Mouse (Mus musculus) CH12.LX (cell line): ENCODE results near the gene Hist1h4k.

ENCODE experiments used
- CTCF ChIP-seq, 2 experiments: IDR thresholded peaks in 1 of 2; conservative IDR thresholded peaks in 1 of 2; 2 replicates each; pipeline ENCODE4 v1.5.1; 2011 to 2012; ENCODE audit warnings: low read depth in 2 of 2, low read length in 2 of 2, improper control_type of control experiment in 1 of 2, inconsistent platforms in 1 of 2, mild to moderate bottlenecking in 1 of 2, moderate library complexity in 1 of 2
- GABPA ChIP-seq: IDR thresholded peaks from 2 replicates; pipeline ENCODE4 v1.6.1; 2012; ENCODE audit warnings: low read depth, low read length, improper control_type of control experiment, inconsistent platforms; ENCODE audit not compliant: insufficient replicate concordance
- POLR2A ChIP-seq: IDR thresholded peaks from 2 replicates; pipeline ENCODE4 v1.6.1; 2011; ENCODE audit warnings: low read depth, mild to moderate bottlenecking, improper control_type of control experiment, low read length

DNA sequence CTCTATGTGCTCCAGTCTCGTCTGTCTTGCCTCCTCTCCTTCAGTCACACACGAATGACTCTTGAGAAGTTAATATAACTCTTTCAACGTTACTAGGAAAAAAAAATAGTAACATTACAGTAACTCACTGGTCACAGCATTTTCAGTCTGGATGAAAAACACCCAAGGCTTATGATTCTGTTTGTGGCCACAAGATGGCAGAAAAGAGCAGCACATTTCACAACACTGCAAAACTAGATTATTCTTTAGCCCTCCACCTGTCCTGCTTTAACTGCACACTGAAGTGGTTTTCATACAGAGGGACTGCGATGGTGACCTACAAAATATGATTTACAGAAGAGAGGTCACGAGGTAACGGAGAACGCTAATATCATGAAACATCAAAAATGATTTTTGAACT lies 35.6 kb downstream of the Hist1h4k start:
- peak; percentile 88 to 89 for TF ChIP-seq CTCF (conservative IDR thresholded peaks at IDR 0.05 in 1 of 2, IDR thresholded peaks at IDR 0.05 in 1 of 2; ENCODE audit: low read depth in 2 of 2, low read length in 2 of 2)
- TF ChIP-seq GABPA = no peak
- TF ChIP-seq POLR2A = no peak
